Mouse (Mus musculus) Patski (cell line): ENCODE results near the gene Rnf207. TPM values are rescaled to one million over a fixed set of nuclear protein-coding genes. Genes with fewer than 3 reads are reported as not detected.
A peak's percentile ranks its signal among the peaks of the same experiment; 100 is the strongest.

Source experiments
- ATAC-seq: fragments of 100-300 bp; one replicate; pipeline ENCODE4 v1.8.0; 2021
- CTCF ChIA-PET: fragments of 350-600 bp; sonication (Branson Sonifier 250); formaldehyde crosslinking; loops from one replicate; lab custom pipeline; 2022; ENCODE audit warnings: inconsistent platforms; lab: Charles Lee
- POLR2A ChIA-PET: fragments of 350-600 bp; sonication (Branson Sonifier 250); formaldehyde crosslinking; loops from one replicate; lab custom pipeline; 2022; ENCODE audit warnings: antibody characterized with exemption, inconsistent platforms; lab: Charles Lee
- DNase-seq: peaks from one replicate; pipeline ENCODE4 v3.0.0-alpha.2; 2011; ENCODE audit warnings: low read depth, low spot score
- H3K27me3 ChIP-seq: fragments of 371-371 bp; one replicate; pipeline ENCODE4 v1.5.1; 2021
- CTCF ChIP-seq: fragments of 100-300 bp; IDR thresholded peaks from one replicate; pipeline ENCODE4 v1.5.1; 2021
- in situ Hi-C: fragments of 300-500 bp; cut with MboI; formaldehyde crosslinking; loops from 3 replicates; pipeline ENCODE4 v1.11.1; 2018; ENCODE audit warnings: low pct_unique_long_range_greater_than_20kb, mixed read lengths
- polyA plus RNA-seq: library from polyadenylated mRNA; unstranded; gene quantifications from one replicate; pipeline ENCODE4 v1.2.3, GENCODE M21; 2021

Rnf207 gene
- polyA plus RNA-seq, 1 experiment from 2014 or later, result 0.17 TPM

DNA sequence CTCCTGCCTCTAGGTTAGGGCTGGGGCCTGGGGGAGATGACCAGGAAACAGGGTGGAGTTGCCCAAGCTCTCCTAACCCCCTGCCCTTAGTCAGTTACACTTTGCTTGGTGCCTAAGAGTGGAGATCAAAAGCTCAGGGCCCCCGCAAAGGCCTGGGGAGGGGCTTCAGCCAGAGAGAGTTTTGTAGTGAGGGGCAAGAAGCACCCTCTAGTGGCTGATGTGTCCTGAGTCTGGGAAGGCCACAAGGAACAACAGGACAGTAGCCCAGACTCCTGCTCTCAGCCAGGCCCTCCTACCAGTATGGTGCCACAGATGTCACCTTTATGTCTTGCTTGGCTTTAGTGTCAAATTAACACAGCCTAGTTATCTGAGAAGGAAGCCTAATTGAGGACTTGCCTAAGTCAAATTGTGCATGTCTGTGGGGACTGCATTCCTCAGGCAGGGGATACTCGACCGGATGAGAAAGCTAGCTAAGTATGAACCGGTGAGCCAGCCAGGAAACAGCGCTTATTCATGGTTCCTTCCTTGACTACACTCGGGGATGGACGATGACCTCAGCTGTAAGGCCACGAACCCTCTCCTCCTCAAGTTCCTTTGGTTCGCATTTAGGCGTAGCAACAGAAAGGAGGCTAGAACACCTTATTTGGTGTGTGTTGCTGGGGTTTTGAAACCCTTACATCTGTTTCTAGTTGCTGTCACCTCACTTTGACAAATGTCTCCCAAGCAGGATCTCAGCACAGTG is 24.4 kb downstream of the Rnf207 start:
- DNase-seq, result no peak
- no peak for ATAC-seq
- TF ChIP-seq CTCF, result no peak
- no peaks in the 10 kb centered on the region for H3K27me3 ChIP-seq
- ChIA-PET POLR2A (interaction anchor here (0.6 kb wide), 1 partner anchor 106 kb away, joined by 7 read pairs; no protein-coding TSS in a partner anchor), CTCF (interaction anchor here (0.7 to 3.2 kb wide), 8 partner anchors 9 to 140 kb away, joined by 3 to 9 read pairs (median 3); no protein-coding TSS in a partner anchor)
- in situ Hi-C loops, result no loop called here

DNA sequence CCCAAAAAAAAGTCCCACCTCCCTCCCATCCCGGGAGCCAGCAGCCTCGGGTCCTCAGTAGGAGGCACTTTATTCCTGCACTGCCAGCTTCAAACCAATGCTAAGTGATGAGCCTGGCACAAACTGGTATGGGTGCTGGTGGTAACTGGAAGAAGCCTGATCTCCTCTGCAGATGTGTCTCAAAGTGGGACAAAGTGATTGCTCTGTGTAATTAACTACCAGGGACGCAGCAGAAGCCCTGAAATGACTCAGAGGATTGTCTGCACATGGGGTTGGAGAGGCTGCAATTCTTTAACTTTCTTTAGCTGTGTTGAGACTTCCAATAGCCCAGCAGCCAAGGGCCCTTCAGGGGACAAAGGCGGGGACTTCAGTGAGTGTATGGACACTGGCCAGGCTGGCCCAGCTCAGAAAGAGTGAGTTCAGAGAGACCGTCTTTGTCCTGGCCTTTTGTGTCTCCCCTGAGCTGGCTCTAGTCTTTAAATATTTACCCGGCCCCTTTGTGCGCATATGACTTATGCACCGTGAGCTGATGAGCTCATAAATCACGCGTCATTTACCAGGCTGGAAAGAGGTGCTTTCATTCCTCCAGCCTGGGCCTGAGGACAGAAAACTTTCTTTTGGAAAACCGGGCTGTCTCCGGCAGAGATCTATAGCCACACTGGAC is 26.6 kb downstream of the Rnf207 start:
- peak; percentile 38 for ATAC-seq

DNA sequence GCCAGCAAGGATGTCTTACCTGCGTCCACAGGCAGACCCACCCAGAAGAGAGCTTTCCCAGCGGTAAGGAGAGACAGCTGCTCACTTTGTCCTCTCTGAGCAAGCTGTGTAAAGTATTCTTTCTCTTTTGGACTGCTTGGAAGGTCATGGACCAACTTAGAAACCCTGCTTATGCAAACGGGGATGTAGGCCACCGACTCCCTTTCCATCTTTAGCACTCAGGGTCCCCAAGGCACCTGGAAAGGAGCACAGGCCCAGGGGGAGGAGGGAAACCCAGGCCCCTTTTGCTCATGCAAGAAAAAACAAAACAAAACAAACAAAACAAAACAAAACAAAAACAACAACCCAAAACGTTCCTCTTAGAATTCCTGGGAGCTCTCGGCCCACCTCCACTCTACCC is 27.2 kb downstream of the Rnf207 start, which contains the start of gene Hes3:
Gene Hes3 (minus strand): TSS at position 101 of the 400 bp plus-strand sequence.
- DNase-seq, result no peak
- ChIA-PET POLR2A (no interaction called here), CTCF (interaction anchor here (3.2 kb wide), 1 partner anchor 143 kb away, joined by 9 read pairs; no protein-coding TSS in a partner anchor)
- in situ Hi-C loops, result no loop called here
- H3K27me3 ChIP-seq, result no peaks in the 10 kb centered on the region
- ATAC-seq, result no peak
- no peak for TF ChIP-seq CTCF

More for the DNA sequence above, 26.6 kb downstream of the Rnf207 start:
- H3K27me3 ChIP-seq, result no peaks in the 10 kb centered on the region
- ChIA-PET CTCF (interaction anchor here (2.0 to 3.2 kb wide), 2 partner anchors 20 to 142 kb away, joined by 5 to 9 read pairs; no protein-coding TSS in a partner anchor), POLR2A (no interaction called here)
- in situ Hi-C loops, result no loop called here
- no peak for DNase-seq
- TF ChIP-seq CTCF, result no peak

DNA sequence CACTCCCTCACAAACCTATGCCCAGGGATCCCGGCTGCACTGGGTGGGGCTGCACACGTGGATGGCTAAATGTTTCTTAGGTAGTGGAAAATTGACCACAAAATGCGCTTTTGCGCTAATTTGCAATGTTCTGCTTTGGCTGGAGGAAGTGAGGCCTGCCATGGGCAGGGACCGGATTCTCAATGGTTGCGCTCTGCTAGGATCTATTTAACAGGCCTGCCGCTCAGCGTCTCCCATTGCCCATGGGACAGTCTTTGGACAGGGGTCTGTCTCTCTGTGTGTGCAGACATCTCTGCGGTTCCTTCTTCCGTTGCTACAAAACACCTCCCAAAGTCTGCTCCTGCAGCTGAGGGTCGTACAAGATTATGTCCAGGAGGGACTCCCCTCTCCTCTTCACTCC is 27.8 kb downstream of the Rnf207 start:
- H3K27me3 ChIP-seq, result no peaks in the 10 kb centered on the region
- no peak for TF ChIP-seq CTCF
- CTCF ChIA-PET, result interaction anchor here (3.2 kb wide), 1 partner anchor 143 kb away, joined by 9 read pairs; no protein-coding TSS in a partner anchor
- DNase-seq (no peak), ATAC-seq (no peak)
- POLR2A ChIA-PET, result no interaction called here
- in situ Hi-C loops, result no loop called here

DNA sequence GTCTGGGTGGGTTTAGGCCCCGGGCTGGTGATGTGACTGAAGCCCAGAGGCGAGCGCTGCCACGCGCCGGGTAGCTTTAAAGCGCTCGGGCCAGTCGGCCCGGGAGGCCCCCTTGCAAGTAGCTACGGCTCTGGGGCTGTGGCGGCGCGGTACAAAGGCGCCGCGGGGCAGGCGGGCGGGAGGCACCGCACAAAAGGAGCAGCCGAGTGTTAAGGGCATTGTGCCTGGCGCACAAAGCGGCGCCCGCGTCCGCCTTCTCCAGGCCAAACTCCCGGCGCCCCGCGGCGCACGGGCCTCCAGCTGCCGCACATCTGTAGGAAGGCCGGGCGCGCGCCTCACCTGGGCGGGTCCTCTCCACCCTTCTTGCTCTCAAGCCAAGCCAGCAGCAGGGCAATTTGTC is 28.4 kb downstream of the Rnf207 start:
- no peak for TF ChIP-seq CTCF
- ATAC-seq (no peak), DNase-seq (no peak)
- ChIA-PET POLR2A (no interaction called here), CTCF (no interaction called here)
- no peaks in the 10 kb centered on the region for H3K27me3 ChIP-seq
- in situ Hi-C loops, result no loop called here

DNA sequence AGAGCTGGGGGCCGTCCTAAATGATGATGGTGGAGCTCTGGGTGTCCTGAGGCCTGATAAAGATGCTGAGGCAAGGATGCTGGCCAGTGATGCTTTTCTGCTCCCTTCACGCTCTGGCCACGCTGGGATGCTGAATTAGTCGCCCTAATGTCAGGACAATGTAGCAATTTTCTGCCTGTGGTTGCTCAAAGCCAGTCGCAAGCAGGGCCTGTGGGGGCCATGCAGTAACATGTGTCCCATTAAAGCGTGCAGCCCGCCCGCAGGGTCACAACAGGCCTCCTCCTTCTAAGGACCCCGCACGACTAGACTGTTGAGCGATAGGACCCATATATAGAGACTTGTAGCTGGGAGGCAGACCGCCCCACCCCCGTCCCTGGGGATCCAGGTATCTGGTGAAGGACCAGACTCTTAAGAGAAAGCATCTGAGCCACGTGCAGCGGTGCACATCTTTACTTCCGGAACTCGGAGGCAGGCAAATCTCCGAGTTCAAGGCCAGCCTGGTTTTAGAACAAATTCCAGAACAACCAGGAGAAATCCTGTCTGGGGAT is 30.3 kb downstream of the Rnf207 start:
- no peak for TF ChIP-seq CTCF
- H3K27me3 ChIP-seq, result no peaks in the 10 kb centered on the region
- ChIA-PET POLR2A (no interaction called here), CTCF (no interaction called here)
- in situ Hi-C loops, result loop anchor here (5.0 kb wide), 1 partner anchor 116 kb away; no protein-coding TSS in a partner anchor
- ATAC-seq (no peak), DNase-seq (no peak)

DNA sequence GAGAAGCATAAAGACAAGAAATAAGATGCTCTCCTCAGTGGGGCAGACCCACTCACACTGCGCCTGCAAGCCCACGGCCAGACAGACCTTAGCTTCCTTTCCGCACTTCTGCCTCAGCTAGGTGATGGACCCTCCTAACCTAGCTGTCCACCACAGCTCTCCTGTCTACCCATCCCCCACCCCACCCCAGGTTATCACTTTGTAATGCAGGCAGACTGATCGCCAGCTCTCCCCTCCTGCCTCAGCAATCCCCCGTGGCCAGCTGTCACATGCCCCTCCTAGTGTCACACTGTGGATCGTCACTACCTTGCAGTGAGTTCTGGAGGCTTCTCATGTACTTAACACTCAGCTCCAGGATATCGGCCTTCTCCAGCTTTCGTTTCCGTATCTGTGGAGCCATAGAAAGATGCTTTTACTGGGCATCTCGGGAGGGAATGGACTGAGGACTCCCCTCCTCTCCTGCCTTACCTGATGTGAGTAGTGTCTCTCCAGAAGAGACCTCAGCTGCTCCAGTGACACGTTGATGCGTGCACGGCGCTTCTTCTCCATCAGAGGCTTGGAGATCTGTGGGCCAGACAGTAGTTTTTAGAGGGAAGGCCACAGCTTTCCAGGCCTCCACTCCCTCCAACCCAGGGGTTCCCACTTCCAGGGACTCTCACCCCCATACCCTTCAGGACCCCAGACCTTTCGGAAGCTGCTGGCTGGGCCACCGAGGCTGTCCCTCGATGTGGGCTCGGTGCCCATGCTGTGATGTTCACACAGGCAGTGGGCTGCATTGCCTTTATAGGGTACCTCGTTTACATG is 31.3 kb downstream of the Rnf207 start:
- DNase-seq (no peak), ATAC-seq (no peak)
- CTCF ChIA-PET, result interaction anchor here (0.8 to 1.1 kb wide), 2 partner anchors 38 to 73 kb away, joined by 4 read pairs; partner anchors contain the start of gene Rpl22
- POLR2A ChIA-PET, result interaction anchor here (1.1 kb wide), 1 partner anchor 11 kb away, joined by 3 read pairs; no protein-coding TSS in a partner anchor
- in situ Hi-C loops, result loop anchor here (5.0 kb wide), 1 partner anchor 115 kb away; no protein-coding TSS in a partner anchor
- TF ChIP-seq CTCF, result no peak
- no peaks in the 10 kb centered on the region for H3K27me3 ChIP-seq

DNA sequence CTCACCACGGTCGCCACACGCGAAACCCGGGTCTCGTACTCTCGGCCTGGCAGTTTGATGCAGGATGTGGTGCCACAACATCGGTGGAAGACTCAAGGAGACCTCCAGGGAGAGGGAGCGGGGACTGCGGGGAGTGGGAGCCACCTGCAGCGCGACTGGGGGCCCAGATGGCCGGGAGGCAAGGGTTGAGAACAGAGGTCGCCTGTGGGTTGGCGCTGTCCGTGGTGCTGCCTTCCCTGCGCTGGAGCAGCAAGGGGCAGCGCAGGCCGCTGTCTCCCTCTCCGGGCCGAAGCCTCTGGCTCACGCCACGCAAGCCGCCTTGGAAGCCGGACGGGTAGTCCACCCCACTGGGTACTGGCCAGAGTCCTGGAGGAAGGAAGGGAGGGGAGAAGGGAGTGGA is 31.9 kb downstream of the Rnf207 start:
- H3K27me3 ChIP-seq, result no peaks in the 10 kb centered on the region
- CTCF ChIA-PET, result interaction anchor here (0.8 to 1.1 kb wide), 2 partner anchors 38 to 73 kb away, joined by 4 read pairs; partner anchors contain the start of gene Rpl22
- TF ChIP-seq CTCF, result no peak
- no peak for DNase-seq
- POLR2A ChIA-PET, result interaction anchor here (1.1 kb wide), 1 partner anchor 10 kb away, joined by 3 read pairs; no protein-coding TSS in a partner anchor
- peak; percentile 59 for ATAC-seq
- in situ Hi-C loops, result loop anchor here (5.0 kb wide), 1 partner anchor 115 kb away; no protein-coding TSS in a partner anchor

DNA sequence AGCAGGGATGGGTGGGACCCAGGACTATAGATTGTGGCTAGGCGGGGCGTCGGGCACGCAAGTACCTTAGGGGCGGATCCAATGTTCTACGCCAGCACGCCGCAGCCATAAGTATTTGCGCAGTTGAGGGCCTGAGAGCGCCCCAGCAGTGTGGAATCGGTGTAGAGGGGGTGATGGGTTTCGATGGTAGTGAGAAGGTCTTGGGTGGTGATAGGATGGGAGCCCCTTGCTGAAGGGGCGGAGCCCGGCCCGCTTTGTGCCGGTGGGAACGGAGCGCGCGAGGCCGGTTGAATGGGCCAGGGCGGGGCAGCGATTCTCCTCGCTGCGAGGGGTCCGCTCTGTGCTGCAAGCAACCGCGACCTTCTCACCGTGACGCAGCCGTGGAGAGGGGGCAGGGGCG is 32.6 kb downstream of the Rnf207 start:
- POLR2A ChIA-PET, result interaction anchor here (1.1 kb wide), 1 partner anchor 10 kb away, joined by 3 read pairs; no protein-coding TSS in a partner anchor
- in situ Hi-C loops, result loop anchor here (5.0 kb wide), 1 partner anchor 114 kb away; no protein-coding TSS in a partner anchor
- DNase-seq (no peak), ATAC-seq (no peak)
- CTCF ChIA-PET, result interaction anchor here (0.7 to 1.4 kb wide), 4 partner anchors 10 to 39 kb away, joined by 3 to 5 read pairs (median 4); partner anchors contain the start of gene Rpl22
- no peak for TF ChIP-seq CTCF
- H3K27me3 ChIP-seq, result no peaks in the 10 kb centered on the region
